Mouse (Mus musculus): Measurements from ENCODE around the gene 4921539E11Rik.

GRCm38 (mm10) chr4:103253846-103254245, 36.8 kb downstream of the 4921539E11Rik start:
- no peak for TF ChIP-seq GATA1 (IDR thresholded peaks at IDR 0.05; ENCODE audit: borderline replicate concordance, low read length)
- no peak for TF ChIP-seq FLI1 (IDR thresholded peaks at IDR 0.05; ENCODE audit: low read length)
